Mouse (Mus musculus): ENCODE measurements around the gene Olfr559. TPM values are rescaled to one million over a fixed set of nuclear protein-coding genes. Genes with fewer than 3 reads are reported as not detected.

Olfr559 gene
- polyA plus RNA-seq (2015; fragmentation: Nextera tagmentation; extraction: Ambion mirVana): not detected in 2 replicates

- Histone ChIP-seq H3K9me3 (no peaks in the 10 kb centered on the region), H3K9ac (no peak within 1 kb of the TSS), H3K4me3 (no peak within 1 kb of the TSS), H3K27me3 (no peaks in the 10 kb centered on the region), H3K4me1 (no peaks in the 10 kb centered on the region), H3K36me3 (no peaks in the 10 kb centered on the region), H3K4me2 (no peak within 1 kb of the TSS), H3K27ac (no peak within 1 kb of the TSS)
- no peak for ATAC-seq (ENCODE audit: insufficient number of reproducible peaks, low FRiP score, low TSS enrichment, low read depth)
Measured at GRCm38 (mm10) chr7:102727391-102727790, at the start of gene Olfr559. Gene Olfr559, minus strand, starts transcription at chr7:102727491.

GRCm38 (mm10) chr7:102770921-102771320, 43.6 kb upstream of the Olfr559 start, which contains the start of gene Olfr561:
Gene Olfr561, plus strand, starts transcription at chr7:102771221.
- Histone ChIP-seq H3K9me3 (no peaks in the 10 kb centered on the region), H3K4me2 (no peak within 1 kb of the TSS), H3K4me3 (no peak within 1 kb of the TSS), H3K36me3 (no peaks in the 10 kb centered on the region), H3K27me3 (no peaks in the 10 kb centered on the region), H3K27ac (no peak within 1 kb of the TSS), H3K4me1 (no peaks in the 10 kb centered on the region), H3K9ac (no peak within 1 kb of the TSS)
- 79% methylated on average over 2 of the region's 2 CpGs for WGBS
- ATAC-seq (ENCODE audit: insufficient number of reproducible peaks, low FRiP score, low TSS enrichment, low read depth): no peak

GRCm38 (mm10) chr7:102759266-102759665, 32.0 kb upstream of the Olfr559 start, which contains the start of the genes Olfr560 and Olfr78:
Gene Olfr560, minus strand, starts transcription at chr7:102759366.
Gene Olfr78, minus strand, starts transcription at chr7:102759471.
- H3K4me1 ChIP-seq: no peaks in the 10 kb centered on the region
- H3K27me3 ChIP-seq: no peaks in the 10 kb centered on the region
- ATAC-seq (ENCODE audit: insufficient number of reproducible peaks, low FRiP score, low TSS enrichment, low read depth): no peak
- WGBS: 59% methylated on average over 4 of the region's 4 CpGs
- no peaks in the 10 kb centered on the region for H3K9me3 ChIP-seq
- no peak within 1 kb of the TSS for H3K9ac ChIP-seq
- no peaks in the 10 kb centered on the region for H3K36me3 ChIP-seq
- no peak within 1 kb of the TSS for H3K27ac ChIP-seq
- no peak within 1 kb of the TSS for H3K4me2 ChIP-seq
- no peak within 1 kb of the TSS for H3K4me3 ChIP-seq

- Histone ChIP-seq H3K36me3 (no peaks in the 10 kb centered on the region), H3K27ac (no peak overlapping the region), H3K9ac (no peak overlapping the region), H3K4me3 (no peak overlapping the region), H3K27me3 (no peaks in the 10 kb centered on the region), H3K4me2 (no peak overlapping the region), H3K9me3 (no peaks in the 10 kb centered on the region), H3K4me1 (no peaks in the 10 kb centered on the region)
- 18% methylated on average over 1 of the region's 1 CpGs for WGBS
- no peak for ATAC-seq (ENCODE audit: insufficient number of reproducible peaks, low FRiP score, low TSS enrichment, low read depth)
Measured at GRCm38 (mm10) chr7:102752086-102752485, 24.8 kb upstream of the Olfr559 start.

- no peak overlapping the region for H3K27ac ChIP-seq
- H3K4me1 ChIP-seq: no peaks in the 10 kb centered on the region
- no peaks in the 10 kb centered on the region for H3K9me3 ChIP-seq
- no peaks in the 10 kb centered on the region for H3K27me3 ChIP-seq
- H3K4me2 ChIP-seq: no peak overlapping the region
- H3K4me3 ChIP-seq: no peak overlapping the region
- H3K36me3 ChIP-seq: no peaks in the 10 kb centered on the region
- 38% methylated on average over 2 of the region's 2 CpGs for WGBS
- no peak overlapping the region for H3K9ac ChIP-seq
- no peak for ATAC-seq (ENCODE audit: insufficient number of reproducible peaks, low FRiP score, low TSS enrichment, low read depth)
Measured at GRCm38 (mm10) chr7:102737705-102738104, 10.4 kb upstream of the Olfr559 start.

- no peaks in the 10 kb centered on the region for H3K36me3 ChIP-seq
- no peak overlapping the region for H3K9ac ChIP-seq
- H3K4me2 ChIP-seq: no peak overlapping the region
- WGBS: 35% methylated on average over 1 of the region's 1 CpGs
- H3K4me1 ChIP-seq: no peaks in the 10 kb centered on the region
- H3K27me3 ChIP-seq: no peaks in the 10 kb centered on the region
- no peak for ATAC-seq (ENCODE audit: insufficient number of reproducible peaks, low FRiP score, low TSS enrichment, low read depth)
- no peaks in the 10 kb centered on the region for H3K9me3 ChIP-seq
- H3K27ac ChIP-seq: no peak overlapping the region
- no peak overlapping the region for H3K4me3 ChIP-seq
Measured at GRCm38 (mm10) chr7:102733793-102734192, 6.5 kb upstream of the Olfr559 start.

- no peak within 1 kb of the TSS for H3K27ac ChIP-seq
- no peaks in the 10 kb centered on the region for H3K27me3 ChIP-seq
- H3K4me2 ChIP-seq: no peak within 1 kb of the TSS
- H3K4me3 ChIP-seq: no peak within 1 kb of the TSS
- H3K4me1 ChIP-seq: no peaks in the 10 kb centered on the region
- no peak for ATAC-seq (ENCODE audit: insufficient number of reproducible peaks, low FRiP score, low TSS enrichment, low read depth)
- H3K9me3 ChIP-seq: no peaks in the 10 kb centered on the region
- no peaks in the 10 kb centered on the region for H3K36me3 ChIP-seq
- no peak within 1 kb of the TSS for H3K9ac ChIP-seq
- WGBS: 42% methylated on average over 1 of the region's 1 CpGs
Measured at GRCm38 (mm10) chr7:102718970-102719369, 8.3 kb downstream of the Olfr559 start, which contains the start of gene Olfr33. Gene Olfr33, minus strand, starts transcription at chr7:102719070.

- ATAC-seq (ENCODE audit: insufficient number of reproducible peaks, low FRiP score, low TSS enrichment, low read depth): no peak
Measured at GRCm38 (mm10) chr7:102701915-102702314, 25.4 kb downstream of the Olfr559 start, which contains the start of gene Olfr558. Gene Olfr558, plus strand, starts transcription at chr7:102702215.

GRCm38 (mm10) chr7:102698461-102698860, 28.8 kb downstream of the Olfr559 start:
- Histone ChIP-seq H3K27me3 (no peaks in the 10 kb centered on the region), H3K4me1 (no peaks in the 10 kb centered on the region), H3K9ac (no peak overlapping the region), H3K4me3 (no peak overlapping the region), H3K9me3 (no peaks in the 10 kb centered on the region), H3K4me2 (no peak overlapping the region), H3K27ac (no peak overlapping the region), H3K36me3 (no peaks in the 10 kb centered on the region)
- ATAC-seq (ENCODE audit: insufficient number of reproducible peaks, low FRiP score, low TSS enrichment, low read depth): no peak
- WGBS: 83% methylated on average over 7 of the region's 7 CpGs

More at GRCm38 (mm10) chr7:102701915-102702314, 25.4 kb downstream of the Olfr559 start, which contains the start of gene Olfr558:
- no peak within 1 kb of the TSS for H3K27ac ChIP-seq
- no peak within 1 kb of the TSS for H3K4me2 ChIP-seq
- H3K27me3 ChIP-seq: no peaks in the 10 kb centered on the region
- H3K36me3 ChIP-seq: no peaks in the 10 kb centered on the region
- no peaks in the 10 kb centered on the region for H3K9me3 ChIP-seq
- H3K4me1 ChIP-seq: no peaks in the 10 kb centered on the region
- H3K9ac ChIP-seq: no peak within 1 kb of the TSS
- H3K4me3 ChIP-seq: no peak within 1 kb of the TSS

GRCm38 (mm10) chr7:102695358-102696125, 31.7 kb downstream of the Olfr559 start, which contains the start of gene Olfr557:
Gene Olfr557, plus strand, starts transcription at chr7:102695910.
- no peak within 1 kb of the TSS for H3K4me2 ChIP-seq
- H3K27ac ChIP-seq: no peak within 1 kb of the TSS
- H3K36me3 ChIP-seq: no peaks in the 10 kb centered on the region
- H3K9me3 ChIP-seq: no peaks in the 10 kb centered on the region
- H3K27me3 ChIP-seq: no peaks in the 10 kb centered on the region
- WGBS: 81% methylated on average over 5 of the region's 5 CpGs
- ATAC-seq (ENCODE audit: insufficient number of reproducible peaks, low FRiP score, low TSS enrichment, low read depth): no peak
- H3K9ac ChIP-seq: no peak within 1 kb of the TSS
- no peak within 1 kb of the TSS for H3K4me3 ChIP-seq
- H3K4me1 ChIP-seq: no peaks in the 10 kb centered on the region

- peak within 1 kb of the TSS; percentile 60 for H3K4me3 ChIP-seq
- peak within 1 kb of the TSS; percentile 71 for H3K4me2 ChIP-seq
- ATAC-seq (ENCODE audit: insufficient number of reproducible peaks, low FRiP score, low TSS enrichment, low read depth): peak; percentile 98
- no peaks in the 10 kb centered on the region for H3K27me3 ChIP-seq
- WGBS: 0% methylated on average over 40 of the region's 40 CpGs
- H3K36me3 ChIP-seq: peaks cover 12% of the 10 kb centered on the region; the same call in 1 of the 2 replicates
- peak within 1 kb of the TSS; percentile 80 for H3K27ac ChIP-seq
- peak within 1 kb of the TSS; percentile 73 for H3K9ac ChIP-seq
- H3K4me1 ChIP-seq: 0 out of 2 replicates have a peak, but pooled peaks cover 3% of the 10 kb centered on the region
- no peaks in the 10 kb centered on the region for H3K9me3 ChIP-seq
Measured at GRCm38 (mm10) chr7:102686944-102687501, 40.3 kb downstream of the Olfr559 start, which contains the start of gene Trim68. Gene Trim68, minus strand, starts transcription at chr7:102687327.

- no peak for ATAC-seq (ENCODE audit: insufficient number of reproducible peaks, low FRiP score, low TSS enrichment, low read depth)
- no peak overlapping the region for H3K27ac ChIP-seq
- H3K4me2 ChIP-seq: no peak overlapping the region
- H3K27me3 ChIP-seq: no peaks in the 10 kb centered on the region
- WGBS: 90% methylated on average over 1 of the region's 1 CpGs
- no peak overlapping the region for H3K9ac ChIP-seq
- H3K4me3 ChIP-seq: no peak overlapping the region
- H3K4me1 ChIP-seq: no peaks in the 10 kb centered on the region
- no peaks in the 10 kb centered on the region for H3K9me3 ChIP-seq
- H3K36me3 ChIP-seq: peaks cover 26% of the 10 kb centered on the region
Measured at GRCm38 (mm10) chr7:102681916-102682315, 45.4 kb downstream of the Olfr559 start.
